Mouse (Mus musculus): ENCODE data around the gene Fads1. TPM values are rescaled to one million over a fixed set of nuclear protein-coding genes. Genes with fewer than 3 reads are reported as not detected.

Fads1 gene
- polyA plus RNA-seq, 1 experiment = 56.8 TPM

- H3K4me3 ChIP-seq (ENCODE audit: low read depth, low read length) = no peak overlapping the region
- H3K27ac ChIP-seq (ENCODE audit: insufficient read depth, low read length) = no peak overlapping the region
- H3K9me3 ChIP-seq (replicated peaks; ENCODE audit: control insufficient read depth, insufficient read depth, low read length, poor library complexity, severe bottlenecking) = no peaks in the 10 kb centered on the region
- no peak overlapping the region for H3K9ac ChIP-seq (ENCODE audit: low read depth, poor library complexity, severe bottlenecking)
- no peak for TF ChIP-seq EP300 (IDR thresholded peaks at IDR 0.05; ENCODE audit: insufficient read depth, low read depth, low read length)
- TF ChIP-seq POLR2A (IDR thresholded peaks at IDR 0.05; ENCODE audit: insufficient read depth, low read length) = no peak
- no peak for TF ChIP-seq CTCF (IDR thresholded peaks at IDR 0.05; ENCODE audit: low read depth, low read length)
- peaks cover 3% of the 10 kb centered on the region for H3K4me1 ChIP-seq (ENCODE audit: control insufficient read depth, insufficient read depth, low read length)
- H3K27me3 ChIP-seq (ENCODE audit: control insufficient read depth, insufficient read depth, low read length, poor library complexity, severe bottlenecking) = no peaks in the 10 kb centered on the region
- peaks cover 5% of the 10 kb centered on the region; the same call in 1 of the 2 replicates for H3K36me3 ChIP-seq (ENCODE audit: control insufficient read depth, insufficient read depth, low read length, poor library complexity, severe bottlenecking)
Measured at GRCm38 (mm10) chr19:10188281-10188811, 5.7 kb downstream of the Fads1 start.

- Histone ChIP-seq H3K9me3 (replicated peaks; ENCODE audit: control insufficient read depth, insufficient read depth, low read length, poor library complexity, severe bottlenecking) (no peaks in the 10 kb centered on the region), H3K4me1 (ENCODE audit: control insufficient read depth, insufficient read depth, low read length) (peaks cover 3% of the 10 kb centered on the region), H3K36me3 (ENCODE audit: control insufficient read depth, insufficient read depth, low read length, poor library complexity, severe bottlenecking) (peaks cover 5% of the 10 kb centered on the region; the same call in 1 of the 2 replicates), H3K9ac (ENCODE audit: low read depth, poor library complexity, severe bottlenecking) (no peak overlapping the region), H3K4me3 (ENCODE audit: low read depth, low read length) (no peak overlapping the region), H3K27ac (ENCODE audit: insufficient read depth, low read length) (no peak overlapping the region), H3K27me3 (ENCODE audit: control insufficient read depth, insufficient read depth, low read length, poor library complexity, severe bottlenecking) (no peaks in the 10 kb centered on the region)
- TF ChIP-seq POLR2A (IDR thresholded peaks at IDR 0.05; ENCODE audit: insufficient read depth, low read length) = no peak
- no peak for TF ChIP-seq CTCF (IDR thresholded peaks at IDR 0.05; ENCODE audit: low read depth, low read length)
Measured at GRCm38 (mm10) chr19:10189022-10189421, 6.3 kb downstream of the Fads1 start.

- H3K4me1 ChIP-seq (ENCODE audit: control insufficient read depth, insufficient read depth, low read length) = peaks cover 3% of the 10 kb centered on the region
- peaks cover 5% of the 10 kb centered on the region; the same call in 1 of the 2 replicates for H3K36me3 ChIP-seq (ENCODE audit: control insufficient read depth, insufficient read depth, low read length, poor library complexity, severe bottlenecking)
- H3K27ac ChIP-seq (ENCODE audit: insufficient read depth, low read length) = no peak overlapping the region
- H3K9me3 ChIP-seq (replicated peaks; ENCODE audit: control insufficient read depth, insufficient read depth, low read length, poor library complexity, severe bottlenecking) = no peaks in the 10 kb centered on the region
- H3K4me3 ChIP-seq (ENCODE audit: low read depth, low read length) = no peak overlapping the region
- no peak for TF ChIP-seq CTCF (IDR thresholded peaks at IDR 0.05; ENCODE audit: low read depth, low read length)
- TF ChIP-seq POLR2A (IDR thresholded peaks at IDR 0.05; ENCODE audit: insufficient read depth, low read length) = no peak
- no peak for TF ChIP-seq EP300 (IDR thresholded peaks at IDR 0.05; ENCODE audit: insufficient read depth, low read depth, low read length)
- H3K27me3 ChIP-seq (ENCODE audit: control insufficient read depth, insufficient read depth, low read length, poor library complexity, severe bottlenecking) = no peaks in the 10 kb centered on the region
- H3K9ac ChIP-seq (ENCODE audit: low read depth, poor library complexity, severe bottlenecking) = no peak overlapping the region
Measured at GRCm38 (mm10) chr19:10189940-10190339, 7.3 kb downstream of the Fads1 start.

GRCm38 (mm10) chr19:10190796-10191195, 8.1 kb downstream of the Fads1 start:
- Histone ChIP-seq H3K27ac (ENCODE audit: insufficient read depth, low read length) (no peak overlapping the region), H3K9me3 (replicated peaks; ENCODE audit: control insufficient read depth, insufficient read depth, low read length, poor library complexity, severe bottlenecking) (no peaks in the 10 kb centered on the region), H3K36me3 (ENCODE audit: control insufficient read depth, insufficient read depth, low read length, poor library complexity, severe bottlenecking) (peaks cover 7% of the 10 kb centered on the region; the same call in 1 of the 2 replicates), H3K27me3 (ENCODE audit: control insufficient read depth, insufficient read depth, low read length, poor library complexity, severe bottlenecking) (no peaks in the 10 kb centered on the region), H3K4me3 (ENCODE audit: low read depth, low read length) (no peak overlapping the region), H3K4me1 (ENCODE audit: control insufficient read depth, insufficient read depth, low read length) (peaks cover 3% of the 10 kb centered on the region), H3K9ac (ENCODE audit: low read depth, poor library complexity, severe bottlenecking) (no peak overlapping the region)
- peak; percentile 71 for TF ChIP-seq CTCF (IDR thresholded peaks at IDR 0.05; ENCODE audit: low read depth, low read length)
- TF ChIP-seq EP300 (IDR thresholded peaks at IDR 0.05; ENCODE audit: insufficient read depth, low read depth, low read length) = no peak

GRCm38 (mm10) chr19:10191326-10191725, 8.6 kb downstream of the Fads1 start:
- Histone ChIP-seq H3K27me3 (ENCODE audit: control insufficient read depth, insufficient read depth, low read length, poor library complexity, severe bottlenecking) (no peaks in the 10 kb centered on the region), H3K4me3 (ENCODE audit: low read depth, low read length) (no peak overlapping the region), H3K9ac (ENCODE audit: low read depth, poor library complexity, severe bottlenecking) (no peak overlapping the region), H3K4me1 (ENCODE audit: control insufficient read depth, insufficient read depth, low read length) (peaks cover 3% of the 10 kb centered on the region), H3K36me3 (ENCODE audit: control insufficient read depth, insufficient read depth, low read length, poor library complexity, severe bottlenecking) (peaks cover 3% of the 10 kb centered on the region; the same call in 1 of the 2 replicates), H3K9me3 (replicated peaks; ENCODE audit: control insufficient read depth, insufficient read depth, low read length, poor library complexity, severe bottlenecking) (no peaks in the 10 kb centered on the region), H3K27ac (ENCODE audit: insufficient read depth, low read length) (no peak overlapping the region)
- no peak for TF ChIP-seq POLR2A (IDR thresholded peaks at IDR 0.05; ENCODE audit: insufficient read depth, low read length)
- TF ChIP-seq CTCF (IDR thresholded peaks at IDR 0.05; ENCODE audit: low read depth, low read length) = no peak
- TF ChIP-seq EP300 (IDR thresholded peaks at IDR 0.05; ENCODE audit: insufficient read depth, low read depth, low read length) = no peak

- Histone ChIP-seq H3K4me3 (ENCODE audit: low read depth, low read length) (no peak overlapping the region), H3K36me3 (ENCODE audit: control insufficient read depth, insufficient read depth, low read length, poor library complexity, severe bottlenecking) (peaks cover 6% of the 10 kb centered on the region), H3K9ac (ENCODE audit: low read depth, poor library complexity, severe bottlenecking) (no peak overlapping the region), H3K27ac (ENCODE audit: insufficient read depth, low read length) (no peak overlapping the region), H3K4me1 (ENCODE audit: control insufficient read depth, insufficient read depth, low read length) (peaks cover 3% of the 10 kb centered on the region), H3K27me3 (ENCODE audit: control insufficient read depth, insufficient read depth, low read length, poor library complexity, severe bottlenecking) (no peaks in the 10 kb centered on the region), H3K9me3 (replicated peaks; ENCODE audit: control insufficient read depth, insufficient read depth, low read length, poor library complexity, severe bottlenecking) (no peaks in the 10 kb centered on the region)
- TF ChIP-seq EP300 (IDR thresholded peaks at IDR 0.05; ENCODE audit: insufficient read depth, low read depth, low read length) (no peak), POLR2A (IDR thresholded peaks at IDR 0.05; ENCODE audit: insufficient read depth, low read length) (no peak), CTCF (IDR thresholded peaks at IDR 0.05; ENCODE audit: low read depth, low read length) (peak; percentile 65)
Measured at GRCm38 (mm10) chr19:10194337-10194736, 11.6 kb downstream of the Fads1 start.

All from ES-Bruce4 (cell line).